Mouse (Mus musculus) spleen, adult 2 months (tissue): ENCODE results near the gene Unc5c.

Source experiments
- CTCF ChIP-seq: fragments of 200-500 bp; IDR thresholded peaks from 2 replicates; pipeline ENCODE4 v1.5.1; 2011; ENCODE audit warnings: mild to moderate bottlenecking, inconsistent platforms; ENCODE audit not compliant: insufficient read depth, insufficient read length, insufficient replicate concordance; ENCODE audit errors: extremely low read depth
- POLR2A ChIP-seq: fragments of 200-500 bp; IDR thresholded peaks from 2 replicates; pipeline ENCODE4 v1.6.1; 2011; ENCODE audit warnings: low read depth, low read length, inconsistent platforms

DNA sequence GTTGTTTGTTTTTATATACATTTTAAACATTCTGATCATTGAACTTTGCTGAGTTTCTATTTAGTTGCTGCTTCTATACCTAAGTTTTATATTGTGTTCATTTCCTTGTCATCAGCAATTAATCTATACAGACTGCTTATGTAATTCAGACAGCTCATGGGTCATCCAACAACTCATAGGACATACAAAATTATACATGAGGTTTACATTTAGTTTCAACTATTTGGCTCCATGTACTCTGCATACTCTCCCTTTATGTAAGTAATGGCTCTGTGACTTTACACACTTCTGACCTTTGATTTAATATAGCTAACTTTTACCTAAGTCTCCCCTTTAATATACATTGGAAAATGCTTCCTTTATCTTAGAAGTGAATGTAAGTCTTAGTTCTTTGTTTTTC is 332.4 kb downstream of the Unc5c start:
- TF ChIP-seq POLR2A (no peak), CTCF (no peak)
